Mouse (Mus musculus) heart, adult 18-20 months (tissue): ENCODE measurements around the gene Fgfr2. TPM values are rescaled to one million over a fixed set of nuclear protein-coding genes. Genes with fewer than 3 reads are reported as not detected.
A peak's percentile ranks its signal among the peaks of the same experiment; 100 is the strongest.

Experiments
- DNase-seq, 2 experiments: peaks; one replicate each; pipeline ENCODE4 v3.0.0; 2021 to 2022; ENCODE audit warnings: mixed read lengths in 1 of 2
- total RNA-seq, 2 experiments: library from RNA; stranded (reverse); gene quantifications; 2 replicates each; pipeline ENCODE4 v1.2.3; 2021

Fgfr2 gene
- total RNA-seq, 2 experiments from 2014 or later: 1.3 to 2.6 TPM

GRCm38 (mm10) chr7:130709372-130710274 is 2413.5 kb downstream of the Fgfr2 start:
- DNase-seq: no peak

- no peak for DNase-seq
Observed at GRCm38 (mm10) chr7:130708940-130709339, 2414.2 kb downstream of the Fgfr2 start.

- DNase-seq: no peak
Observed at GRCm38 (mm10) chr7:130705230-130705629, 2417.9 kb downstream of the Fgfr2 start.

- DNase-seq: no peak
Observed at GRCm38 (mm10) chr7:130701336-130701735, 2421.8 kb downstream of the Fgfr2 start.

GRCm38 (mm10) chr7:130698480-130698879 is 2424.7 kb downstream of the Fgfr2 start:
- DNase-seq: no peak

- DNase-seq: no peak
Observed at GRCm38 (mm10) chr7:130696347-130697234, 2426.6 kb downstream of the Fgfr2 start.

- DNase-seq: no peak
Observed at GRCm38 (mm10) chr7:130695669-130696338, 2427.3 kb downstream of the Fgfr2 start.

GRCm38 (mm10) chr7:130693800-130694193 is 2429.4 kb downstream of the Fgfr2 start:
- DNase-seq: no peak

GRCm38 (mm10) chr7:130692943-130693799 is 2430.0 kb downstream of the Fgfr2 start:
- no peak for DNase-seq

- DNase-seq: peak; percentile 58 to 65
Observed at GRCm38 (mm10) chr7:130692392-130692942, 2430.7 kb downstream of the Fgfr2 start.

- no peak for DNase-seq
Observed at GRCm38 (mm10) chr7:130691931-130692330, 2431.2 kb downstream of the Fgfr2 start.

GRCm38 (mm10) chr7:130690869-130691268 is 2432.3 kb downstream of the Fgfr2 start:
- no peak for DNase-seq

- DNase-seq: no peak
Observed at GRCm38 (mm10) chr7:130688601-130689000, 2434.5 kb downstream of the Fgfr2 start.

GRCm38 (mm10) chr7:130681798-130682197 is 2441.4 kb downstream of the Fgfr2 start:
- DNase-seq: peak; percentile 68 to 70

GRCm38 (mm10) chr7:130678414-130678813 is 2444.7 kb downstream of the Fgfr2 start:
- peak; percentile 80 to 89 for DNase-seq

GRCm38 (mm10) chr7:130677541-130678274 is 2445.4 kb downstream of the Fgfr2 start:
- peak in 1 of 2 experiments; percentile 73 for DNase-seq

- no peak for DNase-seq
Observed at GRCm38 (mm10) chr7:130676885-130677540, 2446.1 kb downstream of the Fgfr2 start.

- no peak for DNase-seq
Observed at GRCm38 (mm10) chr7:130674526-130674925, 2448.6 kb downstream of the Fgfr2 start.
